Mouse (Mus musculus) hindbrain, embryonic 13.5 days (tissue): ENCODE results near the gene Maml2. TPM values are rescaled to one million over a fixed set of nuclear protein-coding genes. Genes with fewer than 3 reads are reported as not detected.

Experiments used
- ATAC-seq: fragments of 200-750 bp; cut with Nextera tagmentation; 2 replicates; pipeline ENCODE4 v1.8.0; 2017; ENCODE audit warnings: moderate TSS enrichment; ENCODE audit not compliant: low FRiP score
- H3K27ac ChIP-seq: fragments of 300-500 bp; sonication (generic); 2 replicates; pipeline ENCODE4 v1.5.1; 2015; ENCODE audit warnings: inconsistent platforms, mild to moderate bottlenecking, moderate library complexity
- H3K27me3 ChIP-seq: fragments of 300-500 bp; sonication (generic); 2 replicates; pipeline ENCODE4 v1.6.1; 2015; ENCODE audit warnings: mild to moderate bottlenecking, inconsistent platforms
- H3K36me3 ChIP-seq: fragments of 300-500 bp; sonication (generic); 2 replicates; pipeline ENCODE4 v1.6.1; 2015; ENCODE audit warnings: mild to moderate bottlenecking, inconsistent platforms
- H3K4me1 ChIP-seq: fragments of 300-500 bp; sonication (generic); replicated peaks from 2 replicates; pipeline ENCODE4 v1.6.1; 2015; ENCODE audit warnings: inconsistent platforms
- H3K4me2 ChIP-seq: fragments of 300-500 bp; sonication (generic); 2 replicates; pipeline ENCODE4 v1.6.1; 2015; ENCODE audit warnings: inconsistent platforms, mild to moderate bottlenecking, moderate library complexity
- H3K4me3 ChIP-seq: fragments of 300-500 bp; sonication (generic); 2 replicates; pipeline ENCODE4 v1.5.1; 2015; ENCODE audit warnings: mild to moderate bottlenecking, inconsistent platforms
- H3K9ac ChIP-seq: fragments of 300-500 bp; sonication (generic); 2 replicates; pipeline ENCODE4 v1.6.1; 2015; ENCODE audit warnings: mild to moderate bottlenecking, inconsistent platforms
- H3K9me3 ChIP-seq: fragments of 300-500 bp; sonication (generic); 2 replicates; pipeline ENCODE4 v1.6.1; 2016; ENCODE audit warnings: inconsistent platforms
- WGBS: fragments of 180-500 bp; shearing (Covaris S2); methylation state at CpG from one replicate; pipeline ENCODE4 v1.1.7; 2015; 5-methylcytosine and 5-hydroxymethylcytosine counted together
- polyA plus RNA-seq: library from polyadenylated mRNA; unstranded; fragments of >200 nt; fragmentation: Nextera tagmentation; extraction: Ambion mirVana; gene quantifications from 2 replicates; pipeline ENCODE4 v1.2.1, GENCODE M21; 2015

Gene Maml2
- polyA plus RNA-seq, 1 experiment from 2014 or later = 11.4 TPM

DNA sequence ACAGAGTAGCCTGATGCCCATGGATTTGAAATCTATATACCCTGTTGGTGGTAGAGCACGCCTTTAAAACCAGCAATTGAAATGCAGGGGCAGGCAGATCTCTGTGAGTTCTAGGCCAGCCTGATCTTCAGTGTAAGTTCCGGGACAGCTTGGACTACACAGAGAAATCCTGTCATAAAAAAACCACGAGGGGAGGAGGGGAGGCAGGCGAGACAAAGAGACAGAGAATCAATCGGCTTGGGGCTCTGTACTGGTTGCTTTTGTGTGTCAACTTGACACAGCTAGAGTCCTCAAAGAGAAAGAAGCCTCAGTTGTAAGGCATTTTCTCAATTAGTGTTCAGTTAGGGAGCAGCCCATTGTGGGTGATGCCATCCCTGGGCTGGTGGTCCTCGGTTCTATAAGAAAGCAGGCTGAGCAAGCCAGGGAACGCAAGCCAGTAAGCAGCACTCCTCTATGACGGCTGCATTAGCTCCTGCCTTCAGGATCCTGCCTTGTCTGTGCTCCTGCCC, 258.3 kb downstream of the Maml2 start:
- H3K4me2 ChIP-seq = no peak overlapping the region
- H3K4me1 ChIP-seq = peaks cover 6% of the 10 kb centered on the region
- H3K9ac ChIP-seq = no peak overlapping the region
- H3K36me3 ChIP-seq = no peaks in the 10 kb centered on the region
- no peak overlapping the region for H3K4me3 ChIP-seq
- H3K27me3 ChIP-seq = no peaks in the 10 kb centered on the region
- no peak for ATAC-seq
- no peaks in the 10 kb centered on the region for H3K9me3 ChIP-seq
- no peak overlapping the region for H3K27ac ChIP-seq
- 25% methylated on average over 8 of the region's 8 CpGs for WGBS

DNA sequence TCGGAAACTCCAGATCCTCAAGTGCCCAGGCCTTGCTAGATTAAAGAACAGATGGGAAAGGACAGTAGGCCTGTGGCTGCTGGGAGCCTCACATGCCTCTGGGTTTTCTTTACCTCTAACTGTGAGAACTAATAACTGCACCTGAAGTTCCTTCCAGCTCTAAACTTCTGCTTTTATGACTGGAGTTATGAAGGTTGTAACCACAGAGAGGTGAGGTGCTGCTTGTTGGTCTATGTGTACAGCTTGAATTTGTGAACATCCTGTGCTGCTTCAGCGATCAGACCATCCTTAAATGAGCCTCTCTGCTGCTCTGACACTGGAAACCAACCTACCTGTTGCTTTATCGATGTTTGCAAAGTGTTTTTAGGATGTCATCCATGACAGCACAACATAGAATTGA, 258.9 kb downstream of the Maml2 start:
- Histone ChIP-seq H3K4me3 (no peak overlapping the region), H3K9me3 (no peaks in the 10 kb centered on the region), H3K36me3 (no peaks in the 10 kb centered on the region), H3K9ac (no peak overlapping the region), H3K4me1 (peaks cover 6% of the 10 kb centered on the region), H3K27me3 (no peaks in the 10 kb centered on the region), H3K27ac (no peak overlapping the region), H3K4me2 (no peak overlapping the region)
- 93% methylated on average over 3 of the region's 3 CpGs for WGBS
- no peak for ATAC-seq

DNA sequence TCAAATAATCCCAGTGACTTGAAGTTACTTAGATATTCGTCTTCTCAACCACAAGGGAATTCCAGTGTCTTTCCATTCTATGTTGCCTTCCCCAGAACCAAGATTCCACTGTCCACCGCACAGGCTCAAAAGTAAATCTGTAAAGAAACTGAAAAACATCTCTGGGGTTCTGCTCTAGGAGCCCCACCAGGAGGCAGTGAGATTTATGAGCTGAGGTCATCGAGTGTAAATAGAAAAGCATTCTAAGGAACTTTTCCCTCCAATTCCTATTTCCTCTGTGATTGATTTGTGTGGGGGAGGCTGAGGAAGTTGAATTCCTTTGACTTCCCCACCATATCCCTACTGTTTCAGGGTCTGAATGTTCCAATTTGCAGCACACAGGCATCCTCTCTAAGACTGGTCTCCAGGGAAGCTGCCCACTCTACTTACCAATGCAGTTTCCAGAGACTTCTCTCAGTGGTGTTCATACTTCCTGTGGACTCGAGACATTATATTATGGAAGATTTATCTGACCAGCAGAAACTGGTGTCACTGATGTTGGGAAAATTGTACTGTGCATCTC, 261.1 kb downstream of the Maml2 start:
- Histone ChIP-seq H3K27me3 (no peaks in the 10 kb centered on the region), H3K36me3 (no peaks in the 10 kb centered on the region), H3K4me2 (no peak overlapping the region), H3K4me1 (peaks cover 18% of the 10 kb centered on the region), H3K9me3 (no peaks in the 10 kb centered on the region), H3K9ac (no peak overlapping the region), H3K4me3 (no peak overlapping the region), H3K27ac (no peak overlapping the region)
- no peak for ATAC-seq
- 66% methylated on average over 4 of the region's 4 CpGs for WGBS

DNA sequence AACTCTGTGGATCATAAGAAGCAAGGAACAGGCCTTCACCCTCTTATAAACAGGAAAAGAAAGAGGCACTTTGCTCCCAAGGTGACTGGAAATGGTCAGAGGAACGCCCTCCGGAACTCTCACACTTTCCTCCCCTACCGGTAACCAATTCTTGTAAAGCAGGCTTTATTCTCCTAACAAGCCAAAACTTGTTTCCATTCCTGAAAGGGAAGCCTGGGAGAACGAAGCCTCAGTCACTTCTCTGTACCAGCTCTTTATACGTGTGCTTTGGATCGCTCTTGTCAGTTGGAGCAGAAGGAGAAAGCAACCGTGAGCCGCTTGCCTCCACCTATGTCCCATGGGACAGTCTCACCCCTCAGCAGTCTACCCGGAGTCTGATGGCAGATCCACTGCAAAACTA, 262.9 kb downstream of the Maml2 start:
- no peak overlapping the region for H3K9ac ChIP-seq
- no peaks in the 10 kb centered on the region for H3K36me3 ChIP-seq
- H3K4me1 ChIP-seq = peaks cover 34% of the 10 kb centered on the region
- H3K27me3 ChIP-seq = no peaks in the 10 kb centered on the region
- no peak overlapping the region for H3K4me2 ChIP-seq
- H3K9me3 ChIP-seq = no peaks in the 10 kb centered on the region
- no peak overlapping the region for H3K4me3 ChIP-seq
- ATAC-seq = no peak
- 92% methylated on average over 9 of the region's 9 CpGs for WGBS
- no peak overlapping the region for H3K27ac ChIP-seq

DNA sequence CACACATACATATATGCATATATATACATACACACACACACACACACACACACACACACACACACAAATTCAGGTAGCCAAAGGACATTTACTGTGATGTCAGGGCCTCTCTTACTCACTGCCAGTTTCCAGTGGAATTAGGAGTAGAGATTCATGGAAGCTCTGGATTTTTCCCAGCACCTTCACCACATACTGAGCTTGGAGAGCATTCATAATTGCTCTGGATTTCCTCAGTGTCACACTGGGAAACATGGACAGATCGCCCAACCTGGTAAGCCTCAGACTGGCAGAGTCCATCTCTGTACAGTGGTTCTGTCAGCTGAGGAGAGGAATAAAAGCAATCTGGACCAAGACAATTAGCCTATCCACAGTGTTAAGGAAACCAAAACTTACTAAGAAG, 263.6 kb downstream of the Maml2 start:
- Histone ChIP-seq H3K4me1 (peaks cover 35% of the 10 kb centered on the region), H3K4me2 (no peak overlapping the region), H3K9ac (no peak overlapping the region), H3K27ac (no peak overlapping the region), H3K9me3 (no peaks in the 10 kb centered on the region), H3K4me3 (no peak overlapping the region), H3K36me3 (no peaks in the 10 kb centered on the region), H3K27me3 (no peaks in the 10 kb centered on the region)
- ATAC-seq = no peak
- 96% methylated on average over 1 of the region's 1 CpGs for WGBS

DNA sequence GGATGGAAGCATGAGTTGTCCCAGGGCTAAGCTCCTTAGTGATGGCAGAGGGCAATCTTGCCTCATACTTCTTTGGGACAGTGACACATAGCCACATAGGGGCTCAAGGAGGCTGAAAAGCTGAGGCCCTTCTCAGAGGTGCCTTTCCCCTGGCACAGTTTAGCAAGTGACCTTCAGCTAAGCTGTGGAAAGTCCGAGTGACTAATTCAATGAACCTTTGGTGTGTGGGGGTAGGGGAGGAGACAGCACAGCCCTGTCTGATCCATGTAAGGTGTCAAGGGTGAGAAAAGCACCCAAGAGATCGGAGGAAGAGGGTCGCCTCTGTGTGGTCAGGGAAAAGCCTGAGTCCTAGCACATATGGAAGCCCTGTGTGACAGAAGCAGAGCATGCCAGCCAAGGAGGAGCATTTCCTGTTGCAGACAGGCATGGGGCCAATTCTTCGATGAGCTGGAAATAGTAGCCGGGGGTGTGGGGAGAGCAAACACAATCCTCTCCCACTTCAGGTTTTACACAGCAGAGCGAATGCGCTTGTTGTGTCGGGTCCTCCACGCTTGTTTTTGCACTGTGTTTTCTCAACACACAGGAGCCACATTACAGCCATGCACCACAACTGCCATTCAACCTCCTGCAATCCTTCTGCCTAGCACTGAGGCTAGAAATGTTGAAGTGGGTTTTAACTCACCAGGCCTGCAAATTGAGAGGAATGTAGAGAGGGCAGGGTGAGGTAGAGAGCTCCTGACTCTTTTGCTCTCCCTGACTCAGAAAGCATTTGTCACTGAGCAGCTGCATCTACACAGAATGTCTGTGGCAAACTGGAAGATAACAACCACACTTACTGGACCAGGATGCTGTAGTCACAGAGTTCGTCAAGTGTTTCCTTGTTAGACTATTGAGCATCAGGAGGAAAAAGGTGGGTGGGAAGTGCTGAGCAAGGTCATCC, 266.0 kb downstream of the Maml2 start:
- WGBS = 71% methylated on average over 10 of the region's 10 CpGs
- ATAC-seq = no peak
- Histone ChIP-seq H3K4me1 (peaks cover 34% of the 10 kb centered on the region), H3K36me3 (no peaks in the 10 kb centered on the region), H3K27ac (no peak overlapping the region), H3K9me3 (no peaks in the 10 kb centered on the region), H3K9ac (no peak overlapping the region), H3K4me3 (no peak overlapping the region), H3K4me2 (no peak overlapping the region), H3K27me3 (no peaks in the 10 kb centered on the region)

DNA sequence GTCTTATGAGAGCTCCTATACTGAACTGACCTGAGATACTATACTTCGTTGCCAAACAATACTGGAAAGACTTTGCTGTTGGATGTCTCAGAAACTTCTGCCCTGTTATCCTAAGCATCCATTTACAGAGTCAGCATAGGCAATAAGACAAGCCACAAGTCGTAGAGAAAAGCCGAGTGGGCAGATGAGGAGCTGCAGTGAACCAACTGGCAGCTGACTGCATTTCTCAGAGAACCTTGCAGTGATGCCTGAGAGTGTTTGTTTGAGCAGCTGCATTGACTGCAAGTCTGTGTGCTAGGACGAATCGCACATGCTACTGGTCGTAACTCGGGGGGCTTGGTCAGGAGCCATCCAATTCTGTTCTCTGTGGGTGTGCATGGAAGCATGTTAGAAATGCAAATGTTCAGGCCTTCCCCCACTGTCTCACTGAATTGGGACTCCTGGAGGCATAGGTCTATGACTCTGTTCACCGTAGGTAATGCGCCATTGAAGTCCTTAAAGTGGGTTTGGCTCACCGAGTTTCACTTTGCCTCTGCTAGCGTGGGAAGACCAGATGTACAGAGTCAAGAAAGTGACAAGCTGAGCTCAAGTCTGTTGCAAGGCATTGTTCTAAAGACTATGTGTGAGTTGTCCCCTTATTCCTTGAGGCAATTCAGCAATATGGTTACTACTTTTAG, 267.7 kb downstream of the Maml2 start:
- H3K9ac ChIP-seq = no peak overlapping the region

DNA sequence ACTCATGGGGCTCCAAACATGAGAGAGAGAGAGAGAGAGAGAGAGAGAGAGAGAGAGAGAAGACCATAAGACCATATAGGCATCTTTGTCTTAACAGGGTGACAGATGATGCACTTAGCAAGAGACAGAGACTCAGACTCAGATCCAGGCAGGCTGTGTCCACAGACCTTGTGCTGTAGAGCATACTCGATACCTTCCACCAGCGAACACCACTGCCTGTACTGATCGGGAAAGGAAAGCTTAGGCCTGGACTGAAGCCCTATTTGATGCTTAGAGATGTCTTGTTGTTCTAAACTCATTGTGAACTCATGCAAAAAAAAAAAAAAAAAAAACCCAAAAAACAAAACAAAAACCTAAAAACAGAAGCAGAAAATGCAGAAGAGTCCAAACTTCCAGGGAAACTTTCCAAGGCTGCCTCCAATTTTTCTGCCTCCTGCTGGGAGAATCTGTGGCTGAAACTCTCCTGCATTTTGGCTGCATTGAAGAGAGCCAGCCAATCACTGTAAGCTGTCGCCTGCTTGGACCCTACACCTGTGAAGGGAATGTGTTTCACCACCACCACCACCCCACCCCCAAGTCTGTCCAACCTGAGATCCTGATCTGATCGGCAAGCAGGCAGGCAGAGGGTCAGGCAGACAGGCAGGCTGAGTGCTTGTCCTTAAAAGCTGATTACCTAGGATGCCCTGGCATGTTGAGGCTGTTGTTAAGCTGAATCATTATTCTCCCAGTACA, 268.6 kb downstream of the Maml2 start:
- Histone ChIP-seq H3K9me3 (no peaks in the 10 kb centered on the region), H3K36me3 (no peaks in the 10 kb centered on the region), H3K4me1 (peaks cover 29% of the 10 kb centered on the region), H3K9ac (no peak overlapping the region), H3K27ac (no peak overlapping the region), H3K27me3 (no peaks in the 10 kb centered on the region), H3K4me3 (no peak overlapping the region), H3K4me2 (no peak overlapping the region)
- ATAC-seq = no peak
- WGBS = 85% methylated on average over 5 of the region's 5 CpGs

More for the DNA sequence above, 267.7 kb downstream of the Maml2 start:
- Histone ChIP-seq H3K27me3 (no peaks in the 10 kb centered on the region), H3K9me3 (no peaks in the 10 kb centered on the region), H3K4me3 (no peak overlapping the region), H3K4me2 (no peak overlapping the region), H3K4me1 (peaks cover 29% of the 10 kb centered on the region), H3K27ac (no peak overlapping the region), H3K36me3 (no peaks in the 10 kb centered on the region)
- WGBS = 42% methylated on average over 11 of the region's 11 CpGs
- no peak for ATAC-seq

DNA sequence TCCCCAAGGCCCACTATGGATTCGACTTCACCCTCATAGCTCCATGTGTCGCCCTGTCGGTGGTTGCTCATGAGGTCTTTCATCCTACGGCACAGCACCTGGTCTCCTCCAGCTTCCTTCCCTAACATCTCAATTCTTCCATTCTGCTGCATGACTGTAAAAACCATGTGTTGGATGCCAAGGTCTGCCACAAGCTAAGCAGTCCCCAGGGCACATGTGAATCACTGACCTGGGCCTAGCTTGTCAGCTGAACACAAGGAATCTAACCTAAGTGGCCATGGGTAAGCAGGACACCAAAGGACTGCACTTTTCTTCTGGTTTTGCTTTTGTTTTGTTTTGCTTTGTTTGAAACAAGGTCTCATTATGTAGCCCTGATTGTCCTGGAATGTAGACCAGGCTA, 271.3 kb downstream of the Maml2 start:
- Histone ChIP-seq H3K4me3 (no peak overlapping the region), H3K27me3 (no peaks in the 10 kb centered on the region), H3K9me3 (no peaks in the 10 kb centered on the region), H3K36me3 (no peaks in the 10 kb centered on the region), H3K27ac (no peak overlapping the region), H3K9ac (no peak overlapping the region), H3K4me2 (no peak overlapping the region), H3K4me1 (peaks cover 15% of the 10 kb centered on the region)
- ATAC-seq = no peak
- WGBS = 97% methylated on average over 4 of the region's 4 CpGs

DNA sequence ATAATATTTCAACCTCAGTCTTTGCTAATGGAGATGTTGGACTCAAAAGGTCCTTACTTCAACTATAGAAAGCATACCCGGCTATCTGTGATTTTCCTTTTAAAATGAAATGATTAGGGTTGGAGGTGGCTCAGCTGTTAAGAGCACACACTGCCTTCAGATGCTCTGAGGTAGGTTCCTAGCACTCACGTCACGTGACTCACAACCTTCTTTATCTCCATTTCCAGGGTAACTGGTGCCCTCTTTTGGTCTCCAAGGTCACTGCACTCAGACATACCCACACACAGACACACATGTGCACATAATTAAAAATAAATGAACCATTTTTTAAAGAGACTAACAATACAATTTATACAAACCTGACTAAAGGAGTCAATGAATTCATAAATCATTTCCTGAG, 275.1 kb downstream of the Maml2 start:
- WGBS = 98% methylated on average over 3 of the region's 3 CpGs
- Histone ChIP-seq H3K27ac (no peak overlapping the region), H3K4me3 (no peak overlapping the region), H3K36me3 (no peaks in the 10 kb centered on the region), H3K9ac (no peak overlapping the region), H3K4me2 (no peak overlapping the region), H3K4me1 (peaks cover 7% of the 10 kb centered on the region; the same call in 1 of the 2 replicates), H3K27me3 (no peaks in the 10 kb centered on the region), H3K9me3 (no peaks in the 10 kb centered on the region)
- ATAC-seq = no peak

DNA sequence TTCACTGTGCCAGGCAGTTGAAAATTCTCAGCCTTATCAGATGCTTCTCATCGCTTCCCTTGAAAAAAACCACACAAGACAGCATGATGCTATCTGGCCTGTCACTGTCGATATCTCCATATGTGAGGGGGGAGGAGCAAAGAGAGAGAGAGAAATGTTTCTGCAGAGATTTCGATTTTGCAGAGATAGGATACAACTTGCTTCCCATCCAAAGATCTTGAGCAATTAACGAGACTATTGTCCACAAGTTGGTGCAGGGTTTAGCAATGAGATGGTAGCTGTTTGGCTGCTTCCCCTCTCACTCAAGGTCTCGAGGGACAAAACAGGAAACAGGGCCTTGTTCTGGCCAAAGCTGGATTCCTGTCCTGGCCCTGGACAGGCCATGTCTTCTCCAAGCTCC, 276.3 kb downstream of the Maml2 start:
- Histone ChIP-seq H3K27ac (no peak overlapping the region), H3K9me3 (no peaks in the 10 kb centered on the region), H3K4me3 (no peak overlapping the region), H3K4me1 (peaks cover 10% of the 10 kb centered on the region; the same call in 1 of the 2 replicates), H3K9ac (no peak overlapping the region), H3K4me2 (no peak overlapping the region), H3K27me3 (no peaks in the 10 kb centered on the region), H3K36me3 (no peaks in the 10 kb centered on the region)
- WGBS = 82% methylated on average over 5 of the region's 5 CpGs
- ATAC-seq = no peak

DNA sequence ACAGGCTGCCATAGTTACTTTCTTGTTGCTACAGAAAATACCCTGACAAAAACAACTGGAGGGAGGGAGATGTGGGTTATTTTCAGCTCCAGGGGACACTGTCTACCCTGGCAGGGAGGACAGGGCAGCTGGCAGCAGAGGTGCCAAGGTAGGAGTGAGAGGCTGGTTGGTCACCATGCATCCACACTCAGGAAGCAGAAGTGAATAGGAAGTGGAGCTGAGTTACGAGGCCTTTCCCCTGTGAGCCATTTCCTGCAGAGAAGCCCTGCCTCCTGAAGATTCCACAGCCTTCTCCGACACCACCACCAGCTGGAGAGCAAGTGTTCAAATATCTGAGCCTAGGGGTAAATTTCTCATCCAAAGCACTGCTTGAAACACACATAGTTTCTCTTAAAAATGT, 277.2 kb downstream of the Maml2 start:
- H3K4me1 ChIP-seq = peaks cover 10% of the 10 kb centered on the region; the same call in 1 of the 2 replicates
- no peak for ATAC-seq
- no peak overlapping the region for H3K9ac ChIP-seq
- 75% methylated on average over 2 of the region's 2 CpGs for WGBS
- no peak overlapping the region for H3K4me3 ChIP-seq
- no peaks in the 10 kb centered on the region for H3K9me3 ChIP-seq
- no peak overlapping the region for H3K27ac ChIP-seq
- no peak overlapping the region for H3K4me2 ChIP-seq
- no peaks in the 10 kb centered on the region for H3K27me3 ChIP-seq
- H3K36me3 ChIP-seq = no peaks in the 10 kb centered on the region
